Mouse (Mus musculus): ENCODE measurements at regions not wholly inside any gene's neighbourhood (a gene's known extent, or its start where the extent isn't known, plus 50 kb on each side); places are given as distances from the start of the nearest gene placed in this dataset.
A peak's percentile ranks its signal among the peaks of the same experiment; 100 is the strongest.

DNA sequence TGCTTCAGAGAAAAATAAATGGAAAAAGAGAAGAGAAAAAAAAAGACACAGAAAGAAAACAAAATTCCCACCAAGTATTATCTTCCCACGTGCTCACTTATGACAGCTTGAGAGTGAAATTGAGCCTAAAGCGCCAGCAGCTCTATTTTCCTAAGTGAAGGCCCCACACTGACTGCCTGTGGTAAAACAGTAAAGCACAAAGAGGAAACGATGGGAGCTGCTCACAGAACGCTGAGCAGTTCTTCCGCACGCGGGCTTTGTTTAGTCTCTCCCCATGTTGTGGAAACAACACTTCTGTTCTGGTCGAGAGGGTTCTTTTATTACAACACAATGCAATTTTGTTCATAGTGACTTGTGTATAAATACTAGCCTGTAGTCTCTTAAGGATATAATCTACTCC lies 465.5 kb downstream of the Psat1 start:
- no peak for DNase-seq

DNA sequence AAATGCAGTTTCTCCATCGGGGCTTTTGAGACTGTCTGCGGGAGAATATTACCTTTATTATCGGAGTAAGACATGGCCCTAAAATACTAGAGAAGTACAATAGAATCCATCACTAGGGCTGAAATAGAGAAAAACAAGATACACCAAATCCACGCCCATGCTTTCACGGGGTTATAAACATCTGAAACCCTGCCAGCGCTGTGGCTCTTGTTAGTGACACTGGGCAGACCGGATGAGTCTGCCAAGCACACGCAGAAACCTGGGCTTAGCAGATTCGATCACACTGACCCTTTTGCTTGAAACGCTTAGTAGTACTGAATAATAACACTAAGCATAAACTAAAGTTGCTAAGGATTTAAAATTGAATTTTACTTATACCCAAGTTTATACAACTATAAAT lies 477.6 kb downstream of the Psat1 start:
- peak in 1 of 2 experiments; percentile 2 for DNase-seq

DNA sequence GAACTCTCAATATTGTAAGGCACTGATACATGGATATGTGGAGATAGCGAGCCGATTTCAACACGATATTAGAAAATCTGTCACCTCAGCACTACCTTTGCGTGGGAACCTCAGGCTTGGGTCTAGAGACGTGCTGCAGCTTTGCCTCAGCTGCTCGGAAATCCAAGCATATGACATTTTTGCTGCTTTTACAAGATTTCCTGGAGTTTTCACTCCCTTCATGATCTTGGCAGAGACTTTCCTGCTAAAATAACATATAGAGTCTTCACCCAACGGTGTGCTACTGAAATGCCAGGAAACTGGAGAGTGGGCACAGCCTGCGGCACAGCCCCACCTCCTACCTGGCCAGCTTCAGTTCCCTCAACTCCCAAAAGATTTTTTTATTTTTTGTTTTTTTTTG lies 480.4 kb downstream of the Psat1 start:
- DNase-seq = no peak

DNA sequence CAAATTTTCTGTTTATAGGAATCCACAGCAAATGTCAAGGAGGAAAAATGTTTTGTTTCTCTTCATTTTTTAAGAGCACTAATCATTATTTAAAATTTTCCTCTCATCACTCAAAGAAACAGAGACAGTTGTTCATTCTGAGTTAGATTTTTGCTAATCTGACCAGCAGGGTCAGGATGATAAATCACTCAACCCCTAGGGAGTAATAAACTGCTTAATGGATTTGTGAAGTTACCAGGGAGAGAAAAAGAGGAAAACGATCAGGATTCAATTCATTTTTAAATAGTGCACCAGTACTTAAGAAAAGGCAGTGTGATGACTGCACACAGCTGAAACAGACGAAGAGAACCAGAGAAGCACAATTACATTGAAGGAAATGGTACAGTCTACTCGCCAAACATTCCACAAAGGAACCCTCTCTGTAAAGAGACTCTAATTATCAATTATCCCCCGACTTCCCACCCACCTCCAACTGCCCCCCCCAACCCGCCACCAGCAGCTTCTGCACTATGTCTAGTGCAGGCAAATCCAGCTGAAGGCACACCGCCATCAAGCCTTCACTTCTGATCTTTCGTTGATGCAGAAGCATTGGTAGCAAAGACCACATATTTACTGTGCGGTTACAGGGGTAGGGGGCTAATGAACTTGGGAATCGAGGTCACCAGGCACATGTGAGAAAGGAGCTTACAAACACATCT lies 481.9 kb downstream of the Psat1 start:
- DNase-seq = no peak

DNA sequence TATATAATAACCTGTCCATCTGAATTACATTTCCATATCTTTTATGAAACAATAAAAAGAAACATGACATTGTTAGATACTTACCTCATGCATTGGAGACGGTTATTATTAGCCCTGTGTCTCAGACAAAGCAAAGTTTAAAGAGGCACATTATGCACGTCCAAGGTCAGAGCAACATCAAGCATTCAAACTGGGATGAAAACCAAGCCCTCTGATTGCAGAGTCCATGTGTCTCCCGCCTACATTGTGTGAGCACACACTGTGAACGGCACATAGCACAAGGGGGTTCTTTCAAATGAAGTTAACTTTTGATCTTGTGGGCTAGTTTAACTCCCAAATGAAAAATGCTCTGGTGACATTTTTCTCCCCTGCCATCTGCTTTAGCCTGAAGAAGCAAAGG lies 489.3 kb downstream of the Psat1 start:
- DNase-seq = no peak

DNA sequence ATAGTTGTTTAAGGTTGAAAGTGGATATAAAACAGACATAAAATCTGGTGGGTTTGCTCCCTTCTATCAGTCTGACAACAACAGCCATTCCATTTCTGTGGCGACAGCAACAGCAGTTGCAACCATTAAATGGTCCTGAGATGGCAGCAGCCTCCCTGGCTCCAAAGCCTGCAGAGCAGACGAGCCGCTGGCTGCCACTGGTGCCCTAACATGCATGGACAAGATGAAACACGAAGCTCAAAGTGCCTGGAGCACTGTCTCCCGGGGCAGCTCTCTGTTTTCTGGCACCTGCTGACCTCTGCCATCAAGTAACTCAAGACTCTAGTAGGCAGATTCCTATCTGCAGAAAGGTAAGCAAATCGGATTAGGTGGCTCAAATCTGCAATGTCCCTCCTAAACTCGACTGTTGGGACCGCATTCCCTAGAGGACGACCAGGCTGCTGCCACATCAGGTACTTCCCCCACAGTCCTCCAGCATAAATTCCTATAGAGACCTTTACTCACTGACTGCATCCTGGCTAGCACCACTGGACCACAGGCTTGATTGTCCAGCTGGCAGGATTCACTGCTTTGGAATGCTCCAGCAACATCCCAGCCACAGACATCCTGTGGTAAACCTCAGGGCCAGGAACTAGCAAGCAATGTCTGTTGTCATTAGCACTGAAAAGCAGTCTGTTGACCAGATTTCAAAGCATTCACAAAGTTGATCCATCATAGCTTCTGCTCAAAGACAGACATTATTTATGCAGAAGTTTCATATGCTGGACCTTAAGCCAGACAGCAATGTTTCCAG lies 490.0 kb downstream of the Psat1 start:
- no peak for DNase-seq

DNA sequence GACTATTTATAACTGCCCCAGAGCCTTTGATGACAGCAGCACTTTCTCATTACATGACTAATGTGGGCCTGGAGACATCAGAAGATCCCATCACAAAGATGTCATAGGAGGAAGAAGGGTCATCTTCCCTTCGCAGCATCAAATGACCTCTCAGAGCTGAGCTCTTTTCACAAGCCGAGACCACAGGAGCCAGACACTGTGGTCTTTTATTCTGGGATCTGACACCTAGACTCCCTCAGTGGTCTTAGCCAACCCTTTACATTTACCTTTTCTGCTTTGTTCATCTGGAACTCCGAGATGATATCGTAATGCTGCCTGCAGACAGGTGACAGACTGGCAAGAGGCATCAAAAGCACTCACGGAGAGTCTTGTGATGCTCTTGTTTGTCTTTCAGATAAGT lies 498.1 kb downstream of the Psat1 start:
- no peak for DNase-seq

DNA sequence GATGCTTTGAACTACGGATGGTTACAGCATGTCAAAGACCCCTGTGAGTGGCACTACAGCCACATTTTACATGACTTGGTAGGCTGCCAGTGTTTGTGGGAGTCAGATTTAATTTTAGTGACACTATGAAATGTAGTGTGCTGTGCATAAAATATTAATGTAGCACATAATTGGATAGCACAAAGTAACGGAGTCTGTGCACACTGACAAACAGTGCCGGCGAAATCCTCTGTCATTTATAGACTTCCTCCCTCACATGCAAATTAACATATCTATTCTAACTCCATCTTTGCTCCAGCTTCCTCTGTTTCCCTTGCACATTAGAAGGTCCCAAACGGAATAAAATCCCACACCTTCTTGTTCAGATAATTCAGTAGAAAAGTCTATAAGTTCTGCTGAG lies 515.3 kb downstream of the Psat1 start:
- DNase-seq = no peak

DNA sequence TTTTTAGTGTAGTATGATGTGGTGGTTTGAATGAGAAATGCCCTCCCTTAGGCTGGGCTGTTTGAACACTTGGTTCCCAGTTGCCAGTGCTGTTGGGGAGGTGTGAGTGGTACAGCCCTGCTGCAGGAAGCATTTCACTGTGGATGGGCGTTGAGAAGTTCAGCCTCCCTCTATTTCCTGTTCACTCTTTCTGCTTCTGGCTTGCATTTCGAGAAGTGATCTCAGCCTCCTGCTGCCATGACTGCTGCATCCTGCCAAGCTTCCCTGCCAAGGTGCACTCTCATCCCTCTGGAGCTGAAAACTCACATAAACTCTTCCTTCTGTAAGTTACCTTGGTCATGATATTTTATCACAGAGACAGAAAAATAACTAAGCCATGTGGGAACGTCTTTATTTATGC lies 525.8 kb downstream of the Psat1 start:
- no peak for DNase-seq

DNA sequence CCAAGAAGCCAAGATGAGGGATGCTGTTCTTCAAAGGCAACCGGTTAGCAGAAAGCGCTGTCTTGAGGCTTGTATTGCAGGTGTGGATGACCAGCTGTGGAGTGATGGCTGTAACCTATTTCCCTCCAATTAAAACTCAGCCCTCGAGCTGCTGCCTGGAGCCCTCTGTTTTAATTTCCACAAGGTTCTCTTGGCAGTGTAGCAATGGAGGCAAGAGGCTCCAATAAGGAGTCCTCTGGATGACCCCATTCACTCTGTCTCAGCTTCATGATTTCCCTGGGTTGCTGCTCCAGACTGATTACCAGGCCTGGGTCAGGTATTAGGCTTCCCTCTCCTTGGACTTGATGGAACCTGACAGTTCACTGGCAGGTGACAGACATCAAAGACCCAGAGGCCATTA lies 548.5 kb downstream of the Psat1 start:
- DNase-seq = no peak

DNA sequence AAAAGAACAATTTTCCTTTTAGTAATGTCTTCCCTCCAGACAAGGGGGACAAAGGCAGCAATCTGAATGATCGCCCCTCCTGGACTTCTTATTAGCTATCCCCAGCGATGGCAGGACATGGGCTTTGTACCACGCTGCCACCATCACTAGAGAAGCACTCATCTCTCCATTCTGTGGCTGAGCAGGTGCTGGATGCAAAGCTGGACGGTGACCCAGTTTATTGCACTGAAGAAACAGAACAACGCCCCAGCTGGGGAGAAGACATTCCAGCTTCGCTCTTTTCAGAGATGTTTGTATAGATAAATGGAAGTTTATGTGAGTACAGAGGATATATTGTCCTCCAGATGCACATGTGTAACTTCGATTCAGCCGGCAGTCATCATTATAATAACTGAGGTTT lies 575.5 kb downstream of the Psat1 start:
- DNase-seq = no peak

DNA sequence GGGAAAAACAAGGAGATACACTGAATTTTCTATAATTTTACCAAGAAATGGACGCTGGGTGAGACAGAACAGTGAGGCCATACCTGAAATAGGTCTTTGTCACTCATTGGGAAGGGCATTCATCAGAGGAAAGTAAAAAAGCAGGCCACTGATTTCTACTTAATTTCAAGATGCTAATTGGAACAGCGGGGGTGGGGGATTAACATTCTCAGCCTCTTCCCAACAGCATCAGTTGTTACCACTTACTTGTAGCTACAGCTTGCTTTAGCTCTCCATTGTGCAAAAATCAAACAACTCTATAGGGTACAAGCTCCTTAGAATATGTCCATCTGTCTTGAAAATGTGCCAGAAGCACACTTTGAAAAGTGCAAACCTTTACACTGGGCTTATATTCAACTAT lies 580.2 kb downstream of the Psat1 start:
- no peak for DNase-seq

DNA sequence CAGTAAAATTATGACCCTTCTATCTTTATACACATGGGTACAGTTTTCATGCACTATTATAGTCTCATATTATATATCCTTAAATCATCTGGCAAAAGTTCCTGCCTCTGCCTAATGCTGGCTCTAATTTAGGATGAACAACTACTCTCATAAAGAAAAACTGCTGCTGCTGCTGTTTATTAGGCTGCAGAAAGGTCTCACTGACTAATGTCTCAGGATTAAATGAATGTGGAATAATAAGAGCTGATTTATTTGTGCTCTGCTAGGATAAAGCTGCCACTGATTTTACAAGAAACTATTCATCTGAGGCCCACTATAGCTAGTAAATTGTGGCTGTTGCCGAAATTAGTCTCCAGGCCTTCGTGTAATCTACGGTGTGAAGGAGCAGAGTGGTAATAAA lies 590.0 kb downstream of the Psat1 start:
- DNase-seq = no peak

DNA sequence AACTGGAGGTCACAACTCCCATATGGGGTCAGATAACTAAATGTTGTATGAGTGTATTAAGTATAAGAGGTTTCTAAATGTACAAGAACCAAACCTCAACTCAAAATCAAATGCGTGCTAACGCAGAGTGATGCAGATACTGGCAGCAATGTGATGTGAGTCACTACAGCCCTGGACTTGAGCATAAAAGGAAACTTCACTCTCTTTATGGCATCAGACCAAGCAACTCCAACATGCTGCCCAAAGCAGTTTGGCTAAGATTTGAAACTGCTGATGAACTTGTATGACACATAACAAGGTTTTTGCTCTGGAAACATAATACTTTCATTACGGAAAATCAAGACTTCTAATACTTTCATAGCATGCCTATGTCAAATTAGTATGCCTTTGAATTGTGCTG lies 598.8 kb downstream of the Psat1 start:
- DNase-seq = no peak

DNA sequence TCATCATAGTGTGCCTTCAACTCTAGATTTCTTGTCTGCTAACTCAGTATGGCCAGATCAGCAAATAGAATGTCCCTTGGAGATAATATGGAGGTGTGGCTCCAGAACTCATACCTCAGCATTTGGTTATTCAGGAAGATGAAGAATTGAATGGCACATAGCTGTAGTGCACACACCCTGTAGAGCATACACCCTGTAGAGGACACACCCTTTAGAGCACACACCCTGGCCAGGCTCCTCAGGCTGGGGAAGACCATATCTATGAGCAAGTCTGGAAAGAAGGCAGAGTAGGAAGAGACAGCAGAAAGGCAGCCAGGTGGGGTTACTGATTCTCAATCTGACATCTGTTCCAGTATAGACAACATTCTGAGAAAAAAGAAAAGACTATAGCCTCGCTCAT lies 604.9 kb downstream of the Psat1 start:
- DNase-seq = no peak

DNA sequence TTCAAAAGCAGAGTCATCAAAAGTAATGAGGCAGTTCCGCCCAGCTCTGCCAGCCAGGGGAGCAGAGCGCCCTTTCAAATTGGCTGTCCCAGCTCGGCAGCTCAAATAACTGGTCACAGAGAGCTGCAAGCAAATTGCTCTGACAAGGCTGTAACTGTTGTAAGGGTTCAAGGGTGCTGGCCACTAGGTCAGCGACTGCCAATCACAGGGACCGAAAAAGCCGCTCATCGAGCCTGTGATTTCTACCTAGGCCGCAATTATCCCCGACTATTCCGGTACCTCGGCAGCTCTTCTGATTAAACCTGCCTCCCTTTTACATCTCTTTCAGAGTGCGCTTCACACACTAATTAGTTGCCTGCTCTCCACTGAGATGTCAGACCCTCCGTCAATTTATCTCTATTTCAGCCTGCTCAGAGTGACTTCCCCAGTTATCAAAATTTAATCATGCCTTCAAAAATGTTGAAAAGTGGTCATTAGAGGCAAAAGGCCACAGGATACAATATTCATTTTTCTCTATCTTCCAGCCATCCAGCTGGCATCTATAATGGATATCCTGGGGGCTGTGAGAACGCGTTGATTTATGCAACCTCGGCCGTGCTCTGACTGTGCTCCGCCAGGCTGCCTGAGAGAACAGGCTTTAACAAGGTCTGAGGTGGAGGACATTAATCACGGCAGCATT lies 606.7 kb downstream of the Psat1 start:
- DNase-seq = no peak

DNA sequence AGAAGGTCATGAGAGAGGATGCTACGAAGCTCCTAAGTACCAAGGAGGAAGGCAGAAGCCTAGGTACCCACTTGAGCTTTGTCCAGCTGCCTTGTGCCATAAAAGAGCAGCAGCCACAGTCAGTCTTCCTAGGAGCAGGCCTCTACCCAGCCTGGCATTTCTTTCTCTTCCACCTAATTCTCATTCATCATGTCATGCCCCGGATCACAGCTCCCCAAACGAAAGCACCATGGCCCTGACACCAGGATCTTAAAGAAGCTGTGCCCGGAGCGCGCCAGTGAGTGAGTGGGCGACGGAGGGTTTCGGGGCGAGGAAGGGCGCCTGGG lies 607.2 kb downstream of the Psat1 start:
- DNase-seq = no peak

DNA sequence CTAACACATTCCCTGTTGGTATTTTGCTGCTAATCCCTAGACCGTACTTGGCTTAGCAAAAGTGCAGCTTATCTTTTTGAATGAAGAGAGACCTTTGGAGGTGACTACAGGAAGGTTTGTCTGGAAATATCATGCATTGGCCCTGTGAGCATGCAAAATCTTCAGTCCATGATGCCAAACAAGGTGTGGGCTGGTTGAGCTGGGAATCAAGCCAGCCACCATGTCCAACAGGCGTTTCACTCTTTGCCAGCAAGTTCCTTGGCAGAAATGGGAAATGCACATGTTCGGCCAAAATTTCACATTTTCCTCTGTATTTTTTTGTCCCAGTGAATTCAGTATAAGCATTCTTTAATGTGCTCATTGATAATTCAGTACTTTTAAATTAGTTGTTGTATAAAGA lies 617.0 kb downstream of the Psat1 start:
- DNase-seq = peak; percentile 27 to 54

DNA sequence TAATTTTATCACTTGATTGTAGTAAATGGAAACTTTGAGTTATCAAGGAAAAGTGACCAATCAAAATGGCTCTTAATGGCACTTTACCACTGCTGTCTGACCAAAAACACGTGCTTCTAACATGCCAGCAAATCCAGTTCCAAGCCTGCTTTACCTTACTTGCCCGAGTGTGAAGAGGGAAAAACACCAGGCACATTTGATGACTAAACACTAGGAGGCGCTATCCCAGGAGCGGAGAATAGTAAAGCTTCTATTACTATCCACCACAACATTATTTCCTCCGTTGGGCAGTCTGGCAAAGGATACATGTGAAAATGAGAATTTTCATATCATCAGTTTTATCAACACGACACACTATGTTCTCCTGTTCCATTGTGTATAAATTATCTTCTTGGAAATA lies 647.7 kb downstream of the Psat1 start:
- DNase-seq = peak in 1 of 2 experiments; percentile 11

DNA sequence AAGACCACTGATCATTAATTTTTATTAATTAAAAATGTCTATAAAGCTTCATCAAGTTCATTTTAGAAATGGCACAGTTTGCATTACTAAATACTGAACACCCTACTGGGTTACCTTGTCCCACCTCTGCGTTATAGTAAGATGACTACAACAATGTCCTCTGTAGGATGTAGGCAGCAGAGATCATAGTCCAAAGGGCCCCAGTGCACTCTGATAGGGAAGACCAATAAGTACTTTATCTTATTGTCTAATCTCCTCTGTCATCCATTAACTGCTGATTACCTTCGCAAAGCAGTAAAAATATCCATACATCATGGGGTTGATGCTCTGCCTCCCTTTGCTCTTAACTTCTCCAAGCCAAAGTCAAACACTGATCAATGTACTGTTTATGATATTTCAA lies 662.1 kb downstream of the Psat1 start:
- DNase-seq = no peak

DNA sequence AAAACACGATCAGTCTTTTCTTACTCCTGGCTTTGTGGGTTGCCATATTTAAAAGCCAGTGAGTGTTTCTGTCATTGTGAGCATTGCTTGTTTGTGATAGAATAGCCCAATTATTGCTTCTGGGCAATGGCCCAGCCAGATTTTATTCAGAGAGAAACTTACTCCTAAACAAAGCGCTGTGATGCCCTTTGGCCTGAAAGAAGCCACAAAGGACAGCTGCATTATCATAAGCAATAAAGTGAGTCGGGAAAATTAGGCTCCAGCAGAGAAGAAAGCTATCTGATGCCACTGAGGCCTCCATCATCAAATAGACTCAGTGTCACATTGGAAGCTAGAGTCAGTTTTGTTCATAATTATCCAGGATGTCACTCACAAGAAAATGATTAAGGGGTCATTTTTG lies 644.9 kb upstream of the Tle4 start:
- DNase-seq = no peak

DNA sequence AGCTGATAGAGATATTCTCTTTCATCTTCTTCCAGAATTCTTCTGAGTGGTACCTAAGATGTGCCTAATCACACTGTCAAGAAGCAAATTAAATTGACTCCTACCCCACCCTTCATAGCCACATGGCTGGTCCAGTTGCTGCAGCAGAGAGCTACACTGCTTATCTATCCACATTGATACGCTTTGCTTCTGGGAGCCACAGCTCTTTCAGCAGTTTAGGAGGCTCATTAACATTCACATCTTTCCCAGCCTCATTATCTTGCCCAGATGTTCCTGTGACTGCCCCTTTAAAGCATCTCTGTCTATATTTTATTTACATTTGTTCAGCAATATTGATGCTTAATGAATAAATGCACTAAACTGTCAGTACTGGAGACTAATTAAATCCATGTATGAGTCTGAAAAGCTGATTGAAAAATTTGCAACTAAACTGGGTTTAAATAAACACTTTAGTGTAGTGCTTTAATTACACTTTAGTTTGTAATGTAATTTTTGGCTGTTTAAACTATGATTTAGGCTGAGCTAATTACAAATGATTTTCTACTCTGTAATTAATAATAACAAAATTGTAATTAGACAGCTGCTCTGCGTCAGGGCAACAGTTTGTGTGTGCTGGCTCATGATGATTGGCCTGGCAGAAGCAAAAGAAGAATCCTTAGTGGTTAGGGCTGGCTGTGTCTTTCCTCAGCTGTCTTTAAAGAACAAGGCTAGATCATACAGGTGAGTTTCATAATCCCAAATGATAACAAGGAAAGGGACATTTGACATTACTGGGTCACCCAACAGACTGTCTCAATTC lies 632.5 kb upstream of the Tle4 start:
- DNase-seq = no peak

DNA sequence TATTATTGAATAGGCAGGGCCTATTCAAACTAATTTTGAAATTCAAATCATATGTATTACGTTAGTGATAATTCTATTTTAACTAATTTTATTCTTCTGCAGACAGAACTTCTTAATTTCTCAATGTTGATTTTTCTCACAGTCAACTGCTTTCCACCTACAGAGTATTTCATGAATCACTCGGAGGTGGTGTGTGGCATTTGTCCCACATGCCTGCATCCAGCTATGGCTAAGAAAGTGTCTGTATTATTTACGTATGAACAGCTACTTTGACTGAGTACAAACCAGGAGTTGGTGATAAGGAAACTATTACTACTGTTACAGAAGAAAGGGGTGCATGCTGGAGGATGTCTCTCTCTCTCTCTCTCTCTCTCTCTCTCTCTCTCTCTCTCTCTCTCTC lies 619.5 kb upstream of the Tle4 start:
- no peak for DNase-seq

All from cerebellum, postnatal 25 days (tissue).